Mouse (Mus musculus) brain, embryonic 14.5 days (tissue): ENCODE results near the gene Mrpl44.

ENCODE experiments used
- CTCF ChIP-seq: fragments of 200-500 bp; IDR thresholded peaks from 2 replicates; pipeline ENCODE4 v1.5.1; 2012; ENCODE audit warnings: inconsistent platforms, mild to moderate bottlenecking, moderate library complexity, borderline replicate concordance; ENCODE audit not compliant: insufficient read depth, insufficient read length; ENCODE audit errors: extremely low read depth
- POLR2A ChIP-seq: fragments of 200-500 bp; IDR thresholded peaks from 2 replicates; pipeline ENCODE4 v1.6.1; 2012; ENCODE audit warnings: mild to moderate bottlenecking, inconsistent platforms, borderline replicate concordance; ENCODE audit not compliant: poor library complexity, insufficient read depth, insufficient read length, severe bottlenecking; ENCODE audit errors: extremely low read depth

DNA sequence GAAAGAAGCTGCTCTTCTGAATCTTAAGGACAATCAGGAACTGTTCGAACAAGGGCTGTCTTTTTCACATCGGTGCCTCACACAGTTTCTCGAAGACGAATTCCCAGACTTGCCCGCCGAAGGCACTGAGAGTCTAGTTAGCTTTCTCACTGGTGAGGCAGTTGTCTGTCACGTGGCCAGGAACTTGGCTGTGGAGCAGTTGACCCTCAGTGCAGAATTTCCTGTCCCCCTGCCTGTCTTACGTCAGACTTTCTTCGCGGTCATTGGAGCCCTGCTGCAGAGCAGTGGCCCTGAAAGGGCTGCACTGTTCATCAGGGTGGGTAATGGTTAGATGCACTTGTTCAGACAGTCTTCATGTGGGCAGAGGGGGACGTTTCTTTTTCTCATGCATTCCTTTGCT lies 2.2 kb downstream of the Mrpl44 start:
- TF ChIP-seq CTCF (no peak), POLR2A (no peak)
